In the genomic region with DNA sequence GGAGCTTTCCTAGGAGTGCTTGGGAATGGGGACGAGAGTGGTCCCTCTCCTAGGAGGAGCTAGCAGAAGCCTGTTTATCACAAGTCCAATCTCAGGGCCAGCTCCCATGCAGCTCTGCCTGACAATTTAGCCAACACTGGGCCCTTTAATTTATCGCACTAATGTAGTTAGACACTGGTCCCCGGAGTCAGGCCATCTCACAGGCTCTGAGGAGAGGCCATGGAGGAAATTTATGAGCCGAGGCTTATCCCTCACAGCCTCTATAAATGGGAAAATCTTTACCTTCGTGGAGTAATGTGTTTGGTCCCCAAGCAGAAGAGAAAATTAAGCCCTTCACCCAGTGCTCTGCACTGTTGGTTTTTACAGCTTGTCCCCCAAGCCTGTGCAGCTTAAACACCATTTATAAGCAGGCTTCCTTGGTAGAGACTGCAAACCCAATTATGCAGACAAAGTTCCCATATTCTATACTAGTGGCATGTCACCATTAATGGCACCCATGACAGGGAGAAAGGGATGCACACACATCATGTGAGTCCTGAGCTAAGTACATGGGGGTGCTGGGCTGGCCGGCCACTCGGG, we compare ENCODE assay signal across 12 mouse cellular contexts.
"Had no signal": no experiment of that assay in that cellular context is flagged by ENCODE, and none has a peak within 500 bp of the region (broad histone marks: within the 10 kb centered on the region; RNA-seq: fewer than 3 reads in every experiment).

No protein-coding gene starts in this region.

- H3K27ac ChIP-seq: left cerebral cortex, adult 2 months; limb, embryonic 15.5 days; liver, embryonic 12.5 days; lung, embryonic 15.5 days; midbrain, embryonic 12.5 days; stomach, embryonic 15.5 days had no signal

- H3K27me3 ChIP-seq: limb, embryonic 15.5 days; liver, embryonic 12.5 days; lung, embryonic 15.5 days; midbrain, embryonic 12.5 days; stomach, embryonic 15.5 days had no signal

- H3K4me2 ChIP-seq: limb, embryonic 15.5 days; liver, embryonic 12.5 days; lung, embryonic 15.5 days; midbrain, embryonic 12.5 days; stomach, embryonic 15.5 days had no signal

- DNase-seq: kidney, postnatal 10 days; lung, postnatal 14 days; right cerebral cortex, postnatal 14 days; thymus, postnatal 36 days had no signal

- H3K36me3 ChIP-seq: limb, embryonic 15.5 days; liver, embryonic 12.5 days; lung, embryonic 15.5 days; midbrain, embryonic 12.5 days; stomach, embryonic 15.5 days had no signal

- H3K9ac ChIP-seq: limb, embryonic 15.5 days; liver, embryonic 12.5 days; lung, embryonic 15.5 days; midbrain, embryonic 12.5 days; stomach, embryonic 15.5 days had no signal

- ATAC-seq: intestine, postnatal 0 days; liver, embryonic 12.5 days; midbrain, embryonic 16.5 days had no signal

- H3K4me3 ChIP-seq: left cerebral cortex, adult 2 months; limb, embryonic 15.5 days; liver, embryonic 12.5 days; lung, embryonic 15.5 days; midbrain, embryonic 12.5 days; stomach, embryonic 15.5 days had no signal

- H3K4me1 ChIP-seq: midbrain, embryonic 12.5 days had no signal

- H3K9me3 ChIP-seq: limb, embryonic 15.5 days; liver, embryonic 12.5 days; lung, embryonic 15.5 days; midbrain, embryonic 12.5 days; stomach, embryonic 15.5 days had no signal
